Mouse (Mus musculus) T-cell, adult 2 months (primary cell): ENCODE results near the gene Nudcd3.
"Not testable (repeated sequence)": the region's sequence is repeated elsewhere in the genome, so short reads cannot be mapped to it uniquely, and the experiment has no call there.

ENCODE experiments used
- DNase-seq: peaks from one replicate; pipeline ENCODE4 v3.0.0; 2022; ENCODE audit warnings: low spot score

Gene Nudcd3

GRCm38 (mm10) chr11:6123605-6124120 is 76.6 kb downstream of the Nudcd3 start:
- no peak for DNase-seq

DNA sequence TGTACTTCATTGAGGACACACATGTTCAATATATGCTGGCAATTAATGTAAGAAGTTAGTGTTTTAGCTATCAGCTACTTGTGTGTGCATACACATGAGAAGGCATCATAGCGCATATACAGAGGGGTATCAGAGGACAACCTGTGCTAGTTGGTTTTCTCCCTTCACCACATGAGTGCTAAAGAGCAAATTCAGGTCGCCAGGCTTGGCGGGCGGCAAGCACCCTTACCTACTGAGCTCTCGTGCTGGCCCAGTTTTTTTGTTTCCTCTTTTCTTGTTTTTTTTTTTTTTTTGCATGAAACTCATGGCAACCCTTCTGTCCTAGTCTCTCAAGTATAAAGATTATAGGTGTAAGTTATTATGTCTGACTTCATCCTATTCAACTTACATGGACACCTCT is 77.6 kb downstream of the Nudcd3 start:
- no peak for DNase-seq

- no peak for DNase-seq
Observed at GRCm38 (mm10) chr11:6120596-6120995, 79.6 kb downstream of the Nudcd3 start.

- no peak for DNase-seq
Observed at GRCm38 (mm10) chr11:6120001-6120400, 80.2 kb downstream of the Nudcd3 start.

GRCm38 (mm10) chr11:6119312-6119711 is 80.9 kb downstream of the Nudcd3 start:
- no peak for DNase-seq

- no peak for DNase-seq
Observed at GRCm38 (mm10) chr11:6117956-6118355, 82.3 kb downstream of the Nudcd3 start.

DNA sequence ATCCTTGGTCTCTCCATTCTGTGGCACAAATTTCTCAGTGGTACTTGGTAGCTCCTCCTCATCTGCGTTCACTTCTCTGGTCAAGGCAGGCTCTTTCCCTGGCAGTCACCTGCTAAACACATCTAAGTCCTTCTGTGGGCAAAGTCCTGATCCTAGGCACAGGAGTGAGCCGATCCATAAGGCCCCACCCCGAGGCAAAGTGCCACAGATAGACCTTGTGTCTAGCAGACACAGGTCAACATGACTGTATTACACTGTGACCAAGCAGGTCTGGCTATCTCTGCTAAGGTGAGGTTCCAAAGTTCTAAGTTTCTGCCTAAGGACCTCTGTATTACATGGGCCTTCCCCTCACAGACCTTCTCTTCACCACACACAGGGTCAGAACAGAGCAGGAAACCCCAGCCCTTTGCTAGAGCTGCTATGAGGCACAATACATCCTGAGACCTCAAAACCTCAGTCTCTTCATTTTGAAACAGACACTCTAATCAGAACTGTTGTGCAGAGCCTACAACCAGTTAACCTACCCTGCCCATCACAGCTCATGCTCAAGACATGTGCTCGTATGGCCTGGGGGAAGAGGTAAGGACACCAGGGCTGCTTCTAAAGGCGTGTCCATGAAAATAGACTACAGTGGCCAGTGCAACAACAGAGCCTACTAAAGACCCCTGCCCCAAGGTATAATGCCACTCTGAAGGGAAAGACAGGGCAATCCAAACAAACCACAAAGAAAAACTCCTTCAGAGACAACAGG is 88.3 kb downstream of the Nudcd3 start:
- no peak for DNase-seq

DNA sequence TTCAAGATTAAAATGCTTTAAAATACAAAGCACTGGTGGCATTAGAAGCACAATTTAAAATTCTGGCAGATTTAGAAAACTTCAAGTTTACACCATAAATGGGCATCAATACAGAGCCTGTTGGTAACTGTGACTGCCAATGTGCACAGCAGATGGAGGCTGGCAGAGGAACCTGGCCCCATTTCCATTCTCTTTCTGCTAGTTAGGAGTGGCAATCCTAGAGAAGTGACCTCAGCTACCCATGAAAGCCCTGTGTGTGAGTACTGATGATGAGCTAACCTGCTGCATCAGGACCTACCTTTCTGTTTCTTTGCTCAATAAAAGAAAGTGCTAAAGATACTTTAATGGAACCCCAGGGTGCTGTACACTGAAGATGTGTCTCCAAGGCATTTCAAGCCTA is 90.2 kb downstream of the Nudcd3 start:
- DNase-seq = no peak

- no peak for DNase-seq
Observed at GRCm38 (mm10) chr11:6108296-6108695, 91.9 kb downstream of the Nudcd3 start.

- DNase-seq = no peak
Observed at GRCm38 (mm10) chr11:6107722-6108121, 92.5 kb downstream of the Nudcd3 start.

DNA sequence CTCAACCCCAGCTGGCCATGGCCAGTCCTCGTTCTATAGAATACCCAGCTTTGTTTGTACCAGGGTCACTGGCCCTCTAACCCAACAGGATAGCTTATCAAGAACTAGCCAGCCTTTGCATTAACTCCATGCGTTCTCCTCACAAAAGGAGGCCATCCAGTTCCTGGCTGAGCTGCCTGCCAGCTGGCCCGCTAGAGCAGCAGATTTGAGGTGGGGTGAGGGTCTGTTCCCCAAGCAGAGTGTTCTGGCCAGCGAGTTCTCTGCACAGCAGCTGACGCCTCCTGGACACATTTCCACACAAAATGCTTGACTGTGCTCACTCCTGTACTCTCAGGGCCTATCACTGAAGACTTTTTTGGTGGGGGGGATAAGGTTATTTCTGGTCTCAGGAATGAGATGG is 95.5 kb downstream of the Nudcd3 start:
- DNase-seq = no peak

- not testable (repeated sequence) for DNase-seq
Observed at GRCm38 (mm10) chr11:6096637-6097036, 103.6 kb downstream of the Nudcd3 start.

DNA sequence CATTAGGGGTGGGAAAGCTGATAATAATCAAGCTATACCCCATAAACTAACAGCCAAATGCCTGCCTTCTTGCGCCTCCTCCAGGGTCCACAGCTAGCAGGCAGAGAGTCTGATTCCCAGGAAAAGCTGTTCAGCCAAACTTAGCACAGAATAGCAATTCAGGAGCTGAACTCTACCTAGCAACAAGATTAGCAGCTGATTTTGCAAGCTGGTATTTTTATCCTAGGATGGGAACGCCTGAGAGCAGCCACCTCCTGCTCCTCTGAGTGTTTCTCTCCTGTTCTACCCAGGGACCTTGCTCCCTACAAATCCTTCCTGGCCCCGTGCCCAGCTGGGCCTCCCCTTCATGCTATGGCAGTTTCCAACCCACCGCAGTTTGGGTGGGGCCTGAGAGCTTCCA is 113.2 kb downstream of the Nudcd3 start:
- DNase-seq = no peak

GRCm38 (mm10) chr11:6078737-6079136 is 121.5 kb downstream of the Nudcd3 start:
- no peak for DNase-seq

DNA sequence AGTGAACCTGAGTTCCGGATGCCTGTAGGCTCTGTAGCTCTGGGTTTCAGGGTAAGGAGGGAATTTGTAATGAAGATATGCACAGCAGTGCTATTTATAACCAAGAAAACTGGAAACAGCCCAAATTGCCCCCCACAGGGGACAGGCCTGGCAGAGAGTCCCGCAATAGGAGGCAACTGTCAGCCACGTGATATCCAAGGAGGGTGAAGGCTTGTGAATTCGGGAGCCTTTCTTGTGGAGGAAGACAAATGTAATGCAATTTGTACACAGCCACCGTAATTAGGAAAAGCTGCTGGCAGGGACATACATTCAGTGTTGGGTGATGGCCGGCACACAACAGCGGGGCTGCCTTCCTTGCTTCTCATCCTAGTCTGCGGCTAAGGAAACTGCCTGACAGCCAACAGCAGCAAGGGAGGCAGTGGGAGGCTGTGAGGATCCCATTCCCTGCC is 124.6 kb downstream of the Nudcd3 start:
- DNase-seq = no peak

DNA sequence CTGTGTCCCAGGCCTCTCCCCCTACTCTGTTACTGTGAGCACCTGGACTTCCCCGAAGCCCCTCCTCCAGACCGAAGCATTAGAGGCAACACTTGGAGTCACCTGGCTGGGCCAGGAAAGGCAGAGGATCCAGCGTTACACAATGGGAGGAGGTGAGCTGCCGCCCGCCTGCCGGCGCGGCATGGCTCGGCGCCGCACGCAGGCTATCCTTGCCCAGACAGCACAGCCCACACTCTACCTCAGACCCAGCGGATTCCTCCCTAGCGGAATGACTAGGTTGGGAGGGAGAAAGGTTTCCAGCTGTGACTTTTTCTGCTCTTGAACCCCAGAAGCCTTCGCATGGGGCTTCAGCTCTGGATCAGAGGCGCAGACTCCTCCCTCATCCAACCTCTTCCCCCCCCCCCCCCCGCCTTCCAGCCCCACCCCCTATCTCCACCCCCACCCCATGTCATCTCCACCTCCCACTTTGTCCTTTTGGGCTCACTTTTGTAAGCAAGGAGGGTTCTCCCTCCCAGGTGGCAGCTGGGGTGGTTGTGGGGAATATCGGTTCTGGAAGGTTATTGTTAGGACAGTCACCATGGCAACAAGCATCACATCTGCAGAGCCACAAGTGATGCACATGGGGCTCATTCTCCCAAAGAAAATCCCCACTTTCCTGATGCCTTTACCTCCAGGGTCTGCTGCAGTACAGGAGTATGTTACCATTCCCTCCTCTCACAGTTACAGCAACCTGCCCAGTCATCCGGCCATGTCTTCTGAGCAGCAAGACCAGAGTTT is 131.8 kb downstream of the Nudcd3 start:
- DNase-seq = no peak

DNA sequence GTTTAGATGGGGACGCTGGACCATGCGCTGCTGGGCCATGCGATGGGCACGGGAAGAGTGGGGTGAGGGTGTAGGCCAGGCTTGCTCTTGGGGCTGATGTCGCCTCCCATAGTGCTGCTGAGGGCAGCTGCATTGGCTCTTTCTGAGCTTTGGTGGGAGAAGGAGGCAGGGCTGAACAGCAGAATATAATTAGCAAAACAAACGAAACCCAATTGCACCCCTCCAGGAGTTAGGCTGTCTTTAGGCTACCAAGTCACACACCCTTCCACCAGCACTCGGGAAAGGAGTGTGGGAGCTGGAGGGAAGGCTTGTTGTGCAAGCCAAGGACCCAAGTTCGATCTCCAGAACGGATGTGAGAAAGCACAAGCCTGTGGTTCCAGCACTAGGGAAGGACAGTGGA is 133.1 kb downstream of the Nudcd3 start:
- DNase-seq = no peak

DNA sequence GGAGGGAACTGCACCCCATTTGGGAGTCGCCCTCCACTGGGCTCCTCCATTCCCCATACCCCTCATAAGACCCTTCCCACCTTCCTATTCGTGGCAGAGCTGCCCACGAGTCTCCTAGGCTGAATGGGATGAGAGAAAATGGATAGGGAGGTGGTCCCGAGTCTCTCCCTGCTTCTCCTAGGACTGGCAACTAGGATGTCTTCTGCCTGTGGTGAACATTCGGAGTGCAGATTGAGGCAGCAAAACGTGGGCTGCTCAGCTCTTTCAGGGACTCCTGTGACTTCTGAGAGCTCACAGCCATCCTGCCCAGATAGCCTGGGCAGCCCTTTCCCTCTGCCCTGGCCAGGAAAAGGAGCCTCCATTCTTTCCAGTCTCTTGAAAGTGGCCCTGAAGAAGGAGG is 134.0 kb downstream of the Nudcd3 start, which contains the start of gene Camk2b:
Camk2b (minus strand) TSS at position 187 of the 400 bp plus-strand sequence.
- DNase-seq = no peak

DNA sequence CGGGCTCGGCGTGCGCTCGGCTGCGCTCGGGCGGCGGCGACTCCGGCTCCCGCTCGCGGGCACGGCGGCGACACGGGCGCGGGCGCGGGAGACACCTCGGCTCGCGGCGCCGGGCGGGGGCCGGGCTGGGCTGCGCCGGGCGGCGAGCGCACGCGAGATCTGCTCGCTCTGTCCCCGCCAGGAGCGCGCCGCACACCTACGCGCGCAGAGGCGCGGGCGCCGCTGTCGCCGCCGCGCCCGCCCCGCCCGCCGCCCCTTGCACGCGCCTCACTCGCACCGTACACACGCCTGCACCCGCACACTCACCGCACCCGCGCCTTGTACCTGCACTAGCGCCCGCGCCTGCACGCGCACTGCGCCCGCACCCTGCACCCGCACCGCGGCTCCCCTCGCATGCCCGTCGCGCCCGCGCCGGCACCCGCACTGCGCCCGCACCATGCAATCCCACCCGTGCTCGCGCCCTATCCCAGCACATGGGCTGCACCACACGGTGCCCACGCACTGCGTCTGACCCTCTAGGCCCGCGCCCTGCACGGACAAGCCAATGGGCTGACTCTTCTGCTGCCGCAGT is 134.6 kb downstream of the Nudcd3 start:
- DNase-seq = no peak

DNA sequence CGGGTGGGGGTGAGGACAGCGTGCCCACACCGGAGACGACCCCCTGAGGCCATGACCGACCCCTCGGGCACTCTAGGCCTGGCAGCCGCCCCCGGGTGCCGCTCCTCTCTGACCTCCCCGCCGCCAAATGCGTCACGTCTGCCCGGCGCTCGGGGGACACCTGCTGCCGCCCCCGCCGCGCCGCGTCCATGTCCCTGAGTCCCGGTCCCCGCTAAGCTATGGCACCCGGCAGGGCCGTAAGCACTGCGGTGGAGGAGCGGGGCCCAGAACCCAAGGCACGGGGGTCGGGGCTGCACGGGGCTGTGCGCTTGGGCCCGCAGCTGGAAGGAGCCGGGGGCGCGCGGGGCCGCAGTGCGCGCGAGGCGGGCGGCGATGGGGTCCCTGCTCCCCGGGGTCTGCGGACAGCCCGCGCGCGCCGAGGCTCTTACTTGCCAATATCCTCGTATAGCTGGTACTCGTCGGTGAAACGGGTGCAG is 135.1 kb downstream of the Nudcd3 start:
- no peak for DNase-seq

GRCm38 (mm10) chr11:6064215-6065045 is 135.8 kb downstream of the Nudcd3 start:
- DNase-seq = no peak
